Mouse (Mus musculus) v-Abl transformed pro-B cells (cell line): ENCODE measurements around the gene Iqub.

ENCODE experiments used
- in situ Hi-C, 2 experiments: fragments of 400-800 bp; cut with MboI; formaldehyde crosslinking; loops; one replicate each; pipeline ENCODE4 v1.15.1; 2025; ENCODE audit not compliant: unreplicated experiment in 2 of 2

The Iqub gene

DNA sequence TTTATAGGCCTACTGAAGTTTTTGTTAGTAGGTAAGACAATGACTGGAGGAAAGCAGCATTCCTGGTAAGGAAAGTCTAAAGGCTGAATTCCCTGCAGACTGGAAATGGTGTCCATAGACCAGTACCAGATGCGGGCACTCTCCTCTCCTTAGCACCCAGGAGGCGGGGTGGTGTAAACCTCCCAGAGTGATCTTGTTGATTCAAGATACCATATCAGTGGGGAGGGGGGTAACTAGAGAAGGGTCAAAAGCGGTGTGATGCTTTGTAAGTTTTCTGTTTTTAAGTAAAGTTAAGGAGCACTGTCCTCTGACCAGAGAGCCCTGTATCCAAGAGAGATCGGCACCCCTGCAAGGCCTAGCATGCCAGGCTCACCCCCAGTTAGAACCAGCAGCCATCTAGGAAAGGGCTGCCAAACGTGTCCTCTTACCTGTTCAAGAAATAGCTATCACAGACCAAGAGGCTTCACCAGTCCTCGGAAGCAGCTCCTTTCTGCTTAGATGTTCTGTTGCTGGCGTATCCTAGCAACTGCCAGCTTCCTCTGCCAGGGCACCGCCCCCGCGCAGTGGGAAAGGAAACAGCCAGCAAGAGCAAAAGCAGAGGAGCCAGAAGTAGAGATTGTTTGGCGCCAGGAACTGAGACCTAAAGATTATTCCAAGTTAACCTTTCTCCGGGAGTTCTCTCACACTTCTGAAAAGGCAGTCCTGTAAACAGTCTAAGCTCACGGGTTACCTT is at the start of gene Iqub:
Gene Iqub, minus strand, starts transcription at position 516 of the 733 bp plus-strand sequence.
- in situ Hi-C loops, result no loop called here

- in situ Hi-C loops, result no loop called here
Measured at GRCm38 (mm10) chr6:24564081-24564480, 49.2 kb upstream of the Iqub start.

- in situ Hi-C loops, result no loop called here
Measured at GRCm38 (mm10) chr6:24555488-24555887, 40.6 kb upstream of the Iqub start.

GRCm38 (mm10) chr6:24554427-24555086 is 39.7 kb upstream of the Iqub start:
- in situ Hi-C loops, result no loop called here

DNA sequence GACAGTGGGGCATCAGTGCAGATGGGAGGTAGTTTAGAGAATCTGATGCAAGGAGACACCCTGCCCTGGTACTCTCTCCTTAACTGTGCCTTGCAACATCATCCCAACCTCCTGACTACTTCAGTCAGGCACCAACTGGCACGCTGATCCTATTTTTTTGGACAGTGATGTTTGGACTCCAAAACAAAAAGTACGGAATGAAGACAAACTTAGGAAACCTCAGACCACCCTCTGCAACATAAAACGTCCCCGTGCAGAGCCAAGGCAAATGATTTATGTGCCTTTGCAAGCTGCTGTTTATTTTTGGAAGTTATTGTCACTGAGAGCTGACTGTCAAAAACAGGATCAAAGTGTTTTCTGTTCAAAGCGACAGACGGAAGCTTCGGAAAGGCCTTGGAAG is 37.2 kb upstream of the Iqub start:
- in situ Hi-C loops, result no loop called here

GRCm38 (mm10) chr6:24549801-24550200 is 34.9 kb upstream of the Iqub start:
- in situ Hi-C loops, result loop anchor here (25.0 kb wide), 2 partner anchors 338 to 1262 kb away; partner anchors contain the start of gene Pot1a (in 1 of the 2)

DNA sequence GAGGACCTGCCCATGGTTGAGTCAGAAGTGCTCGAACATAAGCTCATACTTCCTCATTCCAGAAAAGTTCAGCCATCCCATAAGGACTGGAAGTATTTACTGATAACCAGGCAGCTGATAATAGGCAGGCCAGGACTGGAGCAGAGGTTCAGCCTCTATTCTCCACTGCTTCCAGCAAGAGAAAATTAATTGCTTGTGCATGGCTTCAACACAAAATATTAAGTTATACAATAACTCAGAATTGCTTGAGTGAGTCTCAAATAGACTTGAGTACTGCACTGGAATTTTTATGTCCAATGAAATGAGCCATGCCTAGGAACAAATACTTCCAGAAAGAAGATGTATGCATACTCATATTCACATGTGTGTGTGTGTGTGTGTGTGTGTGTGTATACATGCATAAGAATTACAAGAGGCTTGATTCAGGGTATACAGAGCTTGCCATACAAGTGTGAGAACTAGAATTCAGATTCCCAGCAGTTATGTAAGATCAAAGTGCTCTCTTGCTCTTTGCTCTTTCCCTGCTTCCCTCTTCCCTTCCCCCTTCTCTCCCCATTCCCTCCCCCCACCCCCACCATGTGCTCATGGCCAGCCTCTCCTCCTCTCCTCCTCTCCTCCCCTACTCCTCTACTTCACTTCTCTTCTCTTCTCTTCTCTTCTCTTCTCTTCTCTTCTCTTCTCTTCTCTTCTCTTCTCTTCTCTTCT is 32.0 kb upstream of the Iqub start:
- in situ Hi-C loops, result loop anchor here (25.0 kb wide), 2 partner anchors 340 to 1265 kb away; partner anchors contain the start of gene Pot1a (in 1 of the 2)

DNA sequence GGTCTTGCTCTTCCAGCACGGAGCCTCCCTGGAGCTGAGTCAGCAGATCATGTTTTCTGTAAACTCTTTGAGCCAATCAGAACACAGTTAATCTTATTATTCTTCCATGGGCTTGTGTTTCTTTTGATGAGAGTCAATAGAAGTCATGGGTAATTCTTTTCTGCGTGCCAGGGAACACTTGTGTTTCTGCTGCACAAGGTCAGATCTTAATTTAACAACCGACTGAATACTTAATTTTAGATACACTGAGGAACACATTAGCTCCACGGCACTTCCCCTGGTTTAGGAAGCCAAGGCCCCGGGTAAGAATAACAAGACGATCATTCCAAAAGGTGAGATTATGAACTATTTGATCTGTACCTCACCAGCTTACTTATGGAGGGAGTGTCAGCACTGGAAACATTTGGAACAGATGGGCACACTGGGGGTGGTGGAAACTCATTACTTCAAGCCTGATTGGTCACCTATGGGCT is 28.3 kb upstream of the Iqub start:
- in situ Hi-C loops, result loop anchor here (25.0 kb wide), 2 partner anchors 344 to 1269 kb away; partner anchors contain the start of gene Pot1a (in 1 of the 2)

GRCm38 (mm10) chr6:24542393-24542792 is 27.5 kb upstream of the Iqub start:
- in situ Hi-C loops, result loop anchor here (25.0 kb wide), 2 partner anchors 345 to 1270 kb away; partner anchors contain the start of gene Pot1a (in 1 of the 2)

DNA sequence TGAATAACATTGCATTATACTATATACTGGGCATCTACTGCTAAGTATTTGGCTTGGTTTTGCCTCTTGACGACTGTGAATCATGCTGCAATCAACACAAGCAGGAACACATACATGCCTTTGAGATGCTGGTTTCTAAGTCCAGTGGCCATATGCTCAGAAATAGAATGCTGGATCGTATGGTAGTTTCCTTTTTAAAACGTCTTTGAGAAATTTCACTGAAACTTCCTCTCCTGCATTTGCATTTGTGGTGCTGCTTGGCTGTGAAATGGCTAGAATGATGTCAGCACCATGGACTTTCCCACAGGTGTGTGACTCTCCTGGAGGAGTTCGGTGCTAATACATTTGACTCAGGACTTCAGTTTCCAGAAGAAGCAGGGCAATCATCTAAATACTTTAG is 25.2 kb upstream of the Iqub start:
- in situ Hi-C loops, result loop anchor here (25.0 kb wide), 2 partner anchors 347 to 1272 kb away; partner anchors contain the start of gene Pot1a (in 1 of the 2)

DNA sequence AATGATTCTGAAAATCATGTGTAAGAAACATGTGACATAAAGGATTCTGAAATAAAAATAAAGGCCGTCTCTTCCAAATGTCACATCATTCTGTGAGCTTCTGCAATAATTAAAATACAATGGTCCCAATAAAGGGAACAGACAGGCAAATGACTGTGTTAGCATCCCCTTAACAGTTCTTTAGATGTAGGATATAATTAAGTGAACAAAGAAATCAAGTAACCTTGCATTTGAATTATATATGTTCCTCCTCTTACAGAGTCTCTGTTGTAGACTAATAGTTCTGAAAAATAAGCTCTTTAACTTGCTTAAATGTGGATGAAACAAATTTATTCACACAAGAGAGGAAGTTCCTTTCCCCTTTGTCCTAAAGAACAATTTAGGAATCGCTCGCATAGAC is 23.6 kb upstream of the Iqub start:
- in situ Hi-C loops, result loop anchor here (25.0 kb wide), 2 partner anchors 349 to 1274 kb away; partner anchors contain the start of gene Pot1a (in 1 of the 2)

DNA sequence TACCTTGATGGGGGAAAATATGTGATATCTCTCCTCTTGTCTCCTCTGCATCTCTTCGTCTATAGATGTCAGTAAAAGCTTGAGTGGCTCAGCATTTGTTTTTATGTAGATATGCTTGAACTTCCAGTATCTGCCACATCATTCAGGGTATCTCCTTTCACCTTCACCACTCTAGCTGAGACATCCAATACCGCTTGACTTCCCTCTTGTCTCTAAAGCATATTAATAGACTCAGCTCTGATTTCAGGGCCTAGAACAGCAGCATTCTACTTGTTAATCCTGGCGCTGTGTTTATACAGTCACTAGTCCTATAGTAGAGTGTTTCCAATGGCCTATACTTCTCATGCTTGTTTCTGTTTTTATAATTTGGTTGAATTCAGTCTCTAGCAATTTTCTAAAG is 17.9 kb upstream of the Iqub start:
- in situ Hi-C loops, result loop anchor here (25.0 kb wide), 2 partner anchors 354 to 1279 kb away; partner anchors contain the start of gene Pot1a (in 1 of the 2)

- in situ Hi-C loops, result loop anchor here (25.0 kb wide), 2 partner anchors 356 to 1281 kb away; partner anchors contain the start of gene Pot1a (in 1 of the 2)
Measured at GRCm38 (mm10) chr6:24530711-24531420, 16.0 kb upstream of the Iqub start.

- in situ Hi-C loops, result loop anchor here (25.0 kb wide), 2 partner anchors 357 to 1282 kb away; partner anchors contain the start of gene Pot1a (in 1 of the 2)
Measured at GRCm38 (mm10) chr6:24530166-24530565, 15.3 kb upstream of the Iqub start.

DNA sequence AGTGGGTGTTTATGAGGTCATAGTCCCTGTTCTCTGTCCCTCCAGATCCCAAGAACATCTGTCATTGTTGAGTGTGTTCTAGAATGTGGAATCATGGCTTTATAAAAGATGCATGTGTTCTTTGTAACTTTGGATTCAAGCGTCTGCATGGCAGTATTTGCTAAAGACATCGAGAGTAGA is 13.1 kb upstream of the Iqub start, which contains the start of gene Asb15:
Gene Asb15, plus strand, starts transcription at position 81 of the 180 bp plus-strand sequence.
- in situ Hi-C loops, result loop anchor here (5.0 to 25.0 kb wide), 5 partner anchors 99 to 1284 kb away; partner anchors contain the start of gene Pot1a (in 2 of the 2)

DNA sequence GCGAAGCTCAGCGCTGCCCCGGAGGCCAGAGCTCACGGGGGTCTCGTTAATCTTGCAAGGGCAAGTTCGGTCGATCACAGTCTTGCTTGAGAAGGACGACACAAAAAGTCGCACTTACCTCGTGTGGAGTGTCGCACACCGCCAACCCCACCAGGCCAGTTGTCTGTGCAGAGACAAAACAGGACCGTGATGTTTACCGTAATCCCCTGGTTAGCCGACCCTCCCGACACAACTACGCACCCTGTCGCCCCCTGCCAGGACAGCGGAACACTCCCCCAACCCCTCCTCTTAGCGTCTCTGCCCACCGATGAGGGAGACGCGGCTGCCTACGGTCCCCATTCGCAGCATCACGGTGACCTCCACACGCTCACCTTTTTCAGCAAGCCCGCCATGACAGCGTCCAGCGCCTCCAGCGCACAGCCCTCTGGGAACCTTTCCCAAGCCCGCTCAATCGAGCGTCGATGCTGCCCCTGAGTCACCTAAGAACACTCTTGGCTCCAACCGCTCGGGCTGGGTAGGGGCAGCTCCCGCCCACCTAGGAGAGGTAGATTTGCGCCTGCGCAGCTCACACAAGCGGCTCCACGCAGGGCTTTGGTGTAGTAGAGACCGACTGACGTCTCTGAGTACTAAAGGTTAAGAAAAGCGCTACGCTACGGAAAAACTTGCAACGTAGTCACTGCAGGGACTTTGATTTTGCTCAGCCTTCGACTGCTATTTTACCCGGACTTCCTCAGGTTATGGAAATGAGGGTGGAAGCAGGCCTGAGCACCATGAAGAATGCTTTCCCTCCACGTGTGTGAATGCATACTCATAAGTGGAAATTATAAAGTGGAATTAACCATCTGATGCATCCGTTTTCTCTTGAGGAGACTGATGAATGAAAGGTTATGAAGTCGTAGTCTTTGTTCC is 12.5 kb upstream of the Iqub start, which contains the start of gene Ndufa5:
Gene Ndufa5, minus strand, starts transcription at position 859 of the 909 bp plus-strand sequence.
- in situ Hi-C loops, result loop anchor here (5.0 to 25.0 kb wide), 5 partner anchors 100 to 1285 kb away; partner anchors contain the start of gene Pot1a (in 2 of the 2)

GRCm38 (mm10) chr6:24525705-24526104 is 10.8 kb upstream of the Iqub start:
- in situ Hi-C loops, result loop anchor here (5.0 to 25.0 kb wide), 5 partner anchors 102 to 1287 kb away; partner anchors contain the start of gene Pot1a (in 2 of the 2)

GRCm38 (mm10) chr6:24516197-24516596 is 1.3 kb upstream of the Iqub start:
- in situ Hi-C loops, result no loop called here

DNA sequence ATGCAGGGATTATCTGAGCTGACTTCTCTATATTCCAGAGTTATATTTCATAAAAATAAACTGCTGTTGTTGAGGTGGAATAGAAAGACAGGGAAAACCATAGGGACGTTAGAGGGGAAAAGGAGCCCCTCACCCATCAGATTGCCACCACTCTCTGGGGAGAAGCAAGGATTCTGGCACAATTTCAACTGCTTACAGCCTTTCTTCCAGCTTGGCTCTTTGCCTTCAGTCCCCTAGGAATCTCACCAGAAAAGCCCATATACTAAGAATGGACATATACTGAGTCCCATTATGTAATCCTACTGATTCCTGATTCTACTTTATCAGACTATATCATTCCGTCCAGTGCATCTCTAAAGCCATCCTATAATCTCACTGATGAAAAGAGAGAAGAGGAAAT is 10.7 kb downstream of the Iqub start:
- in situ Hi-C loops, result no loop called here
